Mouse (Mus musculus) MEL (cell line): Measurements from ENCODE around the gene Dll3. TPM values are rescaled to one million over a fixed set of nuclear protein-coding genes. Genes with fewer than 3 reads are reported as not detected.

Source experiments
- DNase-seq: peaks from one replicate; pipeline ENCODE4 v3.0.0; 2011; ENCODE audit warnings: low read depth, low spot score
- H3K27ac ChIP-seq: 2 replicates; pipeline ENCODE4 v1.5.1; 2012; ENCODE audit warnings: low read depth, mild to moderate bottlenecking, control low read depth, low read length, moderate library complexity; ENCODE audit not compliant: control insufficient read depth
- H3K27me3 ChIP-seq, 2 experiments: fragments of 150-350 bp in 1 of 2; sonication (generic) in 1 of 2; 2 replicates each; pipeline ENCODE4 v1.6.1; 2012; ENCODE audit warnings: low read length in 2 of 2, mild to moderate bottlenecking in 2 of 2, improper control_type of control experiment in 1 of 2, moderate library complexity in 1 of 2; ENCODE audit not compliant: insufficient read depth in 2 of 2, control insufficient read depth in 1 of 2
- H3K36me3 ChIP-seq, 2 experiments: 2 replicates each; pipeline ENCODE4 v1.6.1; 2012 to 2014; ENCODE audit warnings: low read length in 2 of 2, improper control_type of control experiment in 1 of 2, inconsistent platforms in 1 of 2, mild to moderate bottlenecking in 1 of 2; ENCODE audit not compliant: insufficient read depth in 2 of 2, control insufficient read depth in 1 of 2
- H3K4me1 ChIP-seq, 2 experiments: fragments of 150-350 bp in 1 of 2; sonication (generic) in 1 of 2; 2 replicates each; pipeline ENCODE4 v1.6.1; 2012; ENCODE audit warnings: low read length in 2 of 2, improper control_type of control experiment in 1 of 2, mild to moderate bottlenecking in 1 of 2; ENCODE audit not compliant: insufficient read depth in 2 of 2, control insufficient read depth in 1 of 2
- H3K4me3 ChIP-seq, 2 experiments: fragments of 150-350 bp in 1 of 2; sonication (generic) in 1 of 2; 2 replicates each; pipeline ENCODE4 v1.5.1; 2012; ENCODE audit warnings: low read depth in 2 of 2, low read length in 2 of 2, mild to moderate bottlenecking in 2 of 2, moderate library complexity in 2 of 2, control low read depth in 1 of 2, improper control_type of control experiment in 1 of 2; ENCODE audit not compliant: control insufficient read depth in 1 of 2, insufficient read depth in 1 of 2
- H3K79me2 ChIP-seq: 2 replicates; pipeline ENCODE4 v1.6.1; 2012; ENCODE audit warnings: mild to moderate bottlenecking, low read length, moderate library complexity; ENCODE audit not compliant: control insufficient read depth, poor library complexity, insufficient read depth
- H3K9ac ChIP-seq: 2 replicates; pipeline ENCODE4 v1.6.1; 2012; ENCODE audit warnings: low read depth, mild to moderate bottlenecking, control low read depth, low read length, moderate library complexity; ENCODE audit not compliant: control insufficient read depth, poor library complexity, severe bottlenecking
- H3K9me3 ChIP-seq: fragments of 150-350 bp; sonication (generic); replicated peaks from 2 replicates; pipeline ENCODE4 v1.6.1; 2012; ENCODE audit warnings: mild to moderate bottlenecking, low read length, improper control_type of control experiment, moderate library complexity; ENCODE audit not compliant: insufficient read depth
- BHLHE40 ChIP-seq: IDR thresholded peaks from 2 replicates; pipeline ENCODE4 v1.6.1; 2012; ENCODE audit warnings: low read depth, mild to moderate bottlenecking, inconsistent platforms, low read length, improper control_type of control experiment, borderline replicate concordance
- CHD1 ChIP-seq: IDR thresholded peaks from 2 replicates; pipeline ENCODE4 v1.6.1; 2012; ENCODE audit warnings: low read depth, mild to moderate bottlenecking, inconsistent platforms, low read length, improper control_type of control experiment
- CHD2 ChIP-seq: IDR thresholded peaks from 2 replicates; pipeline ENCODE4 v1.6.1; 2011; ENCODE audit warnings: low read length, improper control_type of control experiment
- CTCF ChIP-seq, 3 experiments: IDR thresholded peaks in 2 of 3; conservative IDR thresholded peaks in 1 of 3; 2 replicates each; pipeline ENCODE4 v1.5.1; 2011 to 2012; ENCODE audit warnings: low read length in 3 of 3, low read depth in 2 of 3, mild to moderate bottlenecking in 2 of 3, improper control_type of control experiment in 1 of 3, inconsistent platforms in 1 of 3, mixed read lengths in 1 of 3, moderate library complexity in 1 of 3; ENCODE audit not compliant: control insufficient read depth in 1 of 3, insufficient read depth in 1 of 3, poor library complexity in 1 of 3, severe bottlenecking in 1 of 3
- ELF1 ChIP-seq: IDR thresholded peaks from 2 replicates; pipeline ENCODE4 v1.6.1; 2014; ENCODE audit warnings: low read depth, mild to moderate bottlenecking, inconsistent platforms, low read length, improper control_type of control experiment, moderate library complexity
- EP300 ChIP-seq, 2 experiments: IDR thresholded peaks; 2 replicates each; pipeline ENCODE4 v1.6.1; 2011; ENCODE audit warnings: improper control_type of control experiment in 2 of 2, low read length in 2 of 2, low read depth in 1 of 2, mild to moderate bottlenecking in 1 of 2
- ETS1 ChIP-seq: IDR thresholded peaks from 2 replicates; pipeline ENCODE4 v1.6.1; 2012; ENCODE audit warnings: low read depth, mild to moderate bottlenecking, inconsistent platforms, low read length, improper control_type of control experiment, moderate library complexity
- GATA1 ChIP-seq: IDR thresholded peaks from 2 replicates; pipeline ENCODE4 v1.6.1; 2011; ENCODE audit warnings: low read depth, low read length, improper control_type of control experiment
- JUND ChIP-seq: IDR thresholded peaks from 2 replicates; pipeline ENCODE4 v1.6.1; 2011; ENCODE audit warnings: low read depth, mild to moderate bottlenecking, improper control_type of control experiment, low read length
- KAT2A ChIP-seq: conservative IDR thresholded peaks from 2 replicates; pipeline ENCODE4 v1.6.1; 2012; ENCODE audit warnings: low read depth, low read length, improper control_type of control experiment, inconsistent platforms
- MAZ ChIP-seq: IDR thresholded peaks from 2 replicates; pipeline ENCODE4 v1.6.1; 2012; ENCODE audit warnings: low read depth, mild to moderate bottlenecking, inconsistent platforms, low read length, improper control_type of control experiment
- MEF2A ChIP-seq: IDR thresholded peaks from 2 replicates; pipeline ENCODE4 v1.6.1; 2014; ENCODE audit warnings: low read depth, mild to moderate bottlenecking, inconsistent platforms, low read length, improper control_type of control experiment; ENCODE audit not compliant: poor library complexity, insufficient replicate concordance, severe bottlenecking; ENCODE audit errors: extremely low read depth
- MYB ChIP-seq: IDR thresholded peaks from 2 replicates; pipeline ENCODE4 v1.6.1; 2011; ENCODE audit warnings: mild to moderate bottlenecking, low read depth, low read length, improper control_type of control experiment
- MYC ChIP-seq: IDR thresholded peaks from 2 replicates; pipeline ENCODE4 v1.6.1; 2011; ENCODE audit warnings: low read depth, mild to moderate bottlenecking, low read length, improper control_type of control experiment, moderate library complexity
- NELFE ChIP-seq: IDR thresholded peaks from 2 replicates; pipeline ENCODE4 v1.6.1; 2011; ENCODE audit warnings: low read depth, low read length, improper control_type of control experiment
- NRF1 ChIP-seq: IDR thresholded peaks from 2 replicates; pipeline ENCODE4 v1.6.1; 2014; ENCODE audit warnings: low read depth, mild to moderate bottlenecking, inconsistent platforms, low read length, improper control_type of control experiment, moderate library complexity; ENCODE audit not compliant: poor library complexity, insufficient read depth, severe bottlenecking
- POLR2A ChIP-seq, 2 experiments: IDR thresholded peaks; 2 replicates each; pipeline ENCODE4 v1.6.1; 2011 to 2012; ENCODE audit warnings: low read length in 2 of 2, mild to moderate bottlenecking in 2 of 2, control low read depth in 1 of 2, improper control_type of control experiment in 1 of 2, low read depth in 1 of 2, moderate library complexity in 1 of 2; ENCODE audit not compliant: control insufficient read depth in 1 of 2, insufficient read depth in 1 of 2, poor library complexity in 1 of 2
- POLR2AphosphoS2 ChIP-seq: IDR thresholded peaks from 2 replicates; pipeline ENCODE4 v1.6.1; 2011; ENCODE audit warnings: low read length, improper control_type of control experiment
- SIN3A ChIP-seq: IDR thresholded peaks from 2 replicates; pipeline ENCODE4 v1.6.1; 2012; ENCODE audit warnings: low read length, improper control_type of control experiment, inconsistent platforms
- SMC3 ChIP-seq: IDR thresholded peaks from 2 replicates; pipeline ENCODE4 v1.6.1; 2011; ENCODE audit warnings: low read depth, low read length, improper control_type of control experiment
- TAL1 ChIP-seq: IDR thresholded peaks from 2 replicates; pipeline ENCODE4 v1.6.1; 2012; ENCODE audit warnings: mild to moderate bottlenecking, inconsistent platforms, low read length, moderate library complexity, mixed read lengths
- TBP ChIP-seq: IDR thresholded peaks from 2 replicates; pipeline ENCODE4 v1.8.0; 2011; ENCODE audit warnings: low read depth, low read length, improper control_type of control experiment
- TCF12 ChIP-seq: IDR thresholded peaks from 2 replicates; pipeline ENCODE4 v1.6.1; 2014; ENCODE audit warnings: low read depth, mild to moderate bottlenecking, inconsistent platforms, low read length, improper control_type of control experiment, moderate library complexity
- UBTF ChIP-seq: IDR thresholded peaks from 2 replicates; pipeline ENCODE4 v1.6.1; 2012; ENCODE audit warnings: low read depth, mild to moderate bottlenecking, inconsistent platforms, low read length, improper control_type of control experiment, moderate library complexity, borderline replicate concordance; ENCODE audit not compliant: insufficient read depth
- ZC3H11A ChIP-seq: IDR thresholded peaks from 2 replicates; pipeline ENCODE4 v1.6.1; 2012; ENCODE audit warnings: low read depth, mild to moderate bottlenecking, inconsistent platforms, low read length, improper control_type of control experiment
- ZKSCAN1 ChIP-seq: IDR thresholded peaks from 2 replicates; pipeline ENCODE4 v1.6.1; 2012; ENCODE audit warnings: low read depth, mild to moderate bottlenecking, inconsistent platforms, low read length, improper control_type of control experiment, moderate library complexity
- ZMIZ1 ChIP-seq: IDR thresholded peaks from 2 replicates; pipeline ENCODE4 v1.6.1; 2012; ENCODE audit warnings: low read depth, mild to moderate bottlenecking, inconsistent platforms, low read length, improper control_type of control experiment, moderate library complexity
- ZNF384 ChIP-seq: IDR thresholded peaks from 2 replicates; pipeline ENCODE4 v1.6.1; 2012; ENCODE audit warnings: low read depth, mild to moderate bottlenecking, inconsistent platforms, low read length, improper control_type of control experiment
- polyA plus RNA-seq, 2 experiments: library from polyadenylated mRNA; stranded (reverse) in 1 of 2; unstranded in 1 of 2; fragments of >175 nt in 1 of 2; fragments of >200 nt in 1 of 2; gene quantifications; 2 replicates each; pipeline versions ENCODE4 v1.2.1 to v1.2.4; 2012; ENCODE audit warnings: low replicate concordance in 2 of 2, low read depth in 1 of 2; ENCODE audit not compliant: insufficient read length in 2 of 2, insufficient read depth in 1 of 2, missing spikeins in 1 of 2
- total RNA-seq: library from RNA; depleted of rRNA; stranded (reverse); fragments of 300-350 nt; gene quantifications from 2 replicates; pipeline ENCODE4 v1.2.3, GENCODE M21; 2012

Gene Dll3
- total and polyA plus RNA-seq, 3 experiments, result 0.15 to 0.57 TPM; not detected in 1

DNA sequence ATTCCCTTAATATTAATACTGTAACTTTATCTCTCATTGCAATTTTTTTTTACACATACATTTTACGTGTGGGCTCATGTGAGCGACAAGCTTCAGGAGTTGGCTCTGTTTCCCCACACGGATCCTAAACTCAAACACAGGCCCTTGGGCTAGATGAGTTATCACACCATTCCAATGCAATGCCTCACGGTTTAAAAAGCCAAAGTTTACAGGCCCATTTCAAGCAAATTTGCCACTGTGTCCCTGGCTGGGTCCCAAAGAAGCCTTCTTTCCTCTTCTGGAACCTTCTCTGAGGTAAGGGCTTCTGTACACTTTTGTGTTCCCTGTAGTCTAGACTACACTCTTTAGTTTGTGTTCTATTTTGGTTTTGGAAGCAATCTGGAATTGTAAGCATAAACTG is 32.5 kb upstream of the Dll3 start:
- no peak for DNase-seq
- H3K27me3 ChIP-seq, result no peaks in the 10 kb centered on the region
- H3K9ac ChIP-seq, result no peak overlapping the region
- H3K4me3 ChIP-seq, result no peak overlapping the region
- H3K27ac ChIP-seq, result no peak overlapping the region
- peaks cover 50% of the 10 kb centered on the region for H3K79me2 ChIP-seq
- no peak for TF ChIP-seq KAT2A
- TF ChIP-seq CTCF (IDR thresholded peaks at IDR 0.05 in 2 of 3, conservative IDR thresholded peaks at IDR 0.05 in 1 of 3; ENCODE audit: control insufficient read depth in 1 of 3, insufficient read depth in 1 of 3, low read depth in 2 of 3, low read length in 3 of 3, poor library complexity in 1 of 3, severe bottlenecking in 1 of 3), result no peak
- no peak for TF ChIP-seq GATA1
- no peak for TF ChIP-seq EP300 (IDR thresholded peaks at IDR 0.05; ENCODE audit: low read depth in 1 of 2, low read length in 2 of 2)
- no peak for TF ChIP-seq POLR2A (IDR thresholded peaks at IDR 0.05; ENCODE audit: control insufficient read depth in 1 of 2, insufficient read depth in 1 of 2, low read depth in 1 of 2, low read length in 2 of 2, poor library complexity in 1 of 2)
- no peak for TF ChIP-seq TCF12
- TF ChIP-seq POLR2AphosphoS2, result no peak
- no peak for TF ChIP-seq JUND
- no peak for TF ChIP-seq CHD1
- no peak for TF ChIP-seq MYC
- no peak for TF ChIP-seq MYB
- TF ChIP-seq SIN3A, result no peak
- TF ChIP-seq, all 39 proteins: peak for 0
- Histone ChIP-seq H3K9me3 (no peaks in the 10 kb centered on the region), H3K4me1 (0 out of 4 replicates have a peak, but pooled peaks cover 0 to 6% of the 10 kb centered on the region in 2 experiments), H3K36me3 (peaks cover 9 to 11% of the 10 kb centered on the region in 2 experiments)

GRCm38 (mm10) chr7:28328260-28328659 is 26.2 kb upstream of the Dll3 start:
- no peak for DNase-seq
- no peaks in the 10 kb centered on the region for H3K27me3 ChIP-seq

More at GRCm38 (mm10) chr7:28328260-28328659, 26.2 kb upstream of the Dll3 start:
- no peak overlapping the region for H3K27ac ChIP-seq
- peaks cover 1% of the 10 kb centered on the region; the same call in 1 of the 2 replicates for H3K79me2 ChIP-seq
- no peak for TF ChIP-seq ETS1
- TF ChIP-seq MYC, result no peak
- no peak for TF ChIP-seq TBP
- no peak for TF ChIP-seq KAT2A
- no peak for TF ChIP-seq TAL1
- no peak for TF ChIP-seq CHD1
- no peak for TF ChIP-seq NRF1
- no peak for TF ChIP-seq MAZ
- TF ChIP-seq ZNF384, result no peak
- no peak for TF ChIP-seq SIN3A
- TF ChIP-seq MEF2A, result no peak
- TF ChIP-seq ZKSCAN1, result no peak
- TF ChIP-seq NELFE, result no peak
- TF ChIP-seq SMC3, result no peak
- no peak for TF ChIP-seq BHLHE40
- TF ChIP-seq ZC3H11A, result no peak
- no peak for TF ChIP-seq UBTF
- TF ChIP-seq CHD2, result no peak
- no peak for TF ChIP-seq ELF1
- no peak for TF ChIP-seq ZMIZ1
- TF ChIP-seq, all 39 proteins: peak for 0
- Histone ChIP-seq H3K9me3 (no peaks in the 10 kb centered on the region), H3K36me3 (peaks cover 7 to 41% of the 10 kb centered on the region in 2 experiments), H3K4me3 (no peak overlapping the region), H3K9ac (no peak overlapping the region), H3K4me1 (peaks cover 6 to 8% of the 10 kb centered on the region in 2 experiments)
